ENCODE assay signal across 8 mouse cellular contexts in genomic region chr9:48737210-48737850, GRCm38 (mm10).
DNase-seq lines count a peak whose midpoint lies in the region; ATAC-seq and TF ChIP-seq lines count a peak whose summit lies in the region.

No protein-coding gene starts in this region.

- no peak overlapping the region for H3K27ac ChIP-seq in liver, embryonic 12.5 days
- no peak overlapping the region for H3K27ac ChIP-seq in forebrain, embryonic 11.5 days (ENCODE audit: low read depth, low read length)
- H3K27ac ChIP-seq in heart, embryonic 11.5 days (ENCODE audit: low read depth, low read length) = no peak overlapping the region
- peak overlapping the region; percentile 17; the same call in 1 of the 2 replicates for H3K27ac ChIP-seq in kidney, embryonic 14.5 days (ENCODE audit: low read depth, low read length)
- H3K27ac ChIP-seq in limb, embryonic 10.5 days = peak overlapping the region; percentile 50; the same call in 1 of the 2 replicates

- no peak overlapping the region for H3K4me3 ChIP-seq in liver, embryonic 12.5 days
- H3K4me3 ChIP-seq in forebrain, embryonic 11.5 days (ENCODE audit: low read depth, low read length) = no peak overlapping the region
- no peak overlapping the region for H3K4me3 ChIP-seq in heart, embryonic 11.5 days (ENCODE audit: low read depth, low read length)
- no peak overlapping the region for H3K4me3 ChIP-seq in kidney, embryonic 14.5 days (ENCODE audit: low read length)
- H3K4me3 ChIP-seq in limb, embryonic 10.5 days = no peak overlapping the region
- no peak overlapping the region for H3K4me3 ChIP-seq in myocyte

- no peak for ATAC-seq in liver, embryonic 12.5 days
- ATAC-seq in forebrain, embryonic 11.5 days (replicated peaks; ENCODE audit: low FRiP score) = no peak
- ATAC-seq in heart, embryonic 11.5 days (replicated peaks; ENCODE audit: insufficient number of reproducible peaks, low FRiP score, low TSS enrichment) = no peak
- peak; percentile 69 for ATAC-seq in kidney, embryonic 14.5 days (ENCODE audit: low FRiP score, low TSS enrichment)

- H3K4me1 ChIP-seq in liver, embryonic 12.5 days = 0 out of 2 replicates have a peak, but pooled peaks cover 5% of the 10 kb centered on the region
- peaks cover 24% of the 10 kb centered on the region; the same call in 1 of the 2 replicates for H3K4me1 ChIP-seq in forebrain, embryonic 11.5 days (replicated peaks; ENCODE audit: control insufficient read depth, insufficient read depth, low read length)
- H3K4me1 ChIP-seq in heart, embryonic 11.5 days (ENCODE audit: control insufficient read depth, insufficient read depth, low read length) = peaks cover 23% of the 10 kb centered on the region
- H3K4me1 ChIP-seq in kidney, embryonic 14.5 days (ENCODE audit: control insufficient read depth, insufficient read depth, low read length) = peaks cover 37% of the 10 kb centered on the region
- peaks cover 86% of the 10 kb centered on the region for H3K4me1 ChIP-seq in limb, embryonic 10.5 days

- H3ac ChIP-seq in myocyte (ENCODE audit: control insufficient read depth, insufficient read length) = no peak overlapping the region

- TF ChIP-seq POLR2A in myocyte (IDR thresholded peaks at IDR 0.05; ENCODE audit: insufficient read length, low read depth) = no peak

- WGBS in liver, embryonic 12.5 days (ENCODE audit: insufficient replicate concordance) = 62% methylated on average over 13 of the region's 13 CpGs
- 59% methylated on average over 13 of the region's 13 CpGs for WGBS in forebrain, embryonic 11.5 days
- WGBS in heart, embryonic 11.5 days (ENCODE audit: insufficient replicate concordance) = 41% methylated on average over 13 of the region's 13 CpGs
- 28% methylated on average over 13 of the region's 13 CpGs for WGBS in kidney, embryonic 14.5 days
- 45% methylated on average over 13 of the region's 13 CpGs for WGBS in limb, embryonic 10.5 days

- no peaks in the 10 kb centered on the region for H3K36me3 ChIP-seq in liver, embryonic 12.5 days
- no peaks in the 10 kb centered on the region for H3K36me3 ChIP-seq in forebrain, embryonic 11.5 days (ENCODE audit: control insufficient read depth, insufficient read depth, low read length)
- H3K36me3 ChIP-seq in heart, embryonic 11.5 days (ENCODE audit: control insufficient read depth, insufficient read depth, low read length) = no peaks in the 10 kb centered on the region
- no peaks in the 10 kb centered on the region for H3K36me3 ChIP-seq in kidney, embryonic 14.5 days (ENCODE audit: control insufficient read depth, insufficient read depth, low read length)
- peaks cover 9% of the 10 kb centered on the region; the same call in 1 of the 2 replicates for H3K36me3 ChIP-seq in limb, embryonic 10.5 days
- no peaks in the 10 kb centered on the region for H3K36me3 ChIP-seq in myocyte (ENCODE audit: control insufficient read depth, insufficient read depth)

- no peak overlapping the region for H3K4me2 ChIP-seq in liver, embryonic 12.5 days
- H3K4me2 ChIP-seq in forebrain, embryonic 11.5 days (ENCODE audit: low read depth, low read length, severe bottlenecking) = no peak overlapping the region
- peak overlapping the region; percentile 36; the same call in 1 of the 2 replicates for H3K4me2 ChIP-seq in heart, embryonic 11.5 days
- H3K4me2 ChIP-seq in kidney, embryonic 14.5 days (replicated peaks; ENCODE audit: low read depth, low read length) = peak overlapping the region; percentile 17; the same call in 1 of the 2 replicates
- peak overlapping the region; percentile 6 for H3K4me2 ChIP-seq in myocyte (ENCODE audit: low read depth)

- H3K27me3 ChIP-seq in liver, embryonic 12.5 days (replicated peaks) = peaks cover 20% of the 10 kb centered on the region; the same call in 1 of the 2 replicates
- peaks cover 2% of the 10 kb centered on the region; the same call in 1 of the 2 replicates for H3K27me3 ChIP-seq in forebrain, embryonic 11.5 days (ENCODE audit: control insufficient read depth, insufficient read depth, low read length)
- no peaks in the 10 kb centered on the region for H3K27me3 ChIP-seq in heart, embryonic 11.5 days (ENCODE audit: control insufficient read depth, insufficient read depth, low read length)
- H3K27me3 ChIP-seq in kidney, embryonic 14.5 days (ENCODE audit: control insufficient read depth, insufficient read depth, low read length) = peaks cover 19% of the 10 kb centered on the region; the same call in 1 of the 2 replicates
- peaks cover 17% of the 10 kb centered on the region for H3K27me3 ChIP-seq in limb, embryonic 10.5 days (ENCODE audit: low read depth, poor library complexity, severe bottlenecking)
- peaks cover 22% of the 10 kb centered on the region for H3K27me3 ChIP-seq in myocyte (ENCODE audit: control insufficient read depth, insufficient read depth, insufficient read length)

- DNase-seq in liver = peak; percentile 42
- no peak for DNase-seq in forebrain, embryonic 11.5 days (ENCODE audit: low spot score)
- no peak for DNase-seq in limb, embryonic 10.5 days (ENCODE audit: low spot score)
- DNase-seq in urinary bladder, postnatal 10 days (ENCODE audit: low spot score) = peak; percentile 61

- H3K9ac ChIP-seq in liver, embryonic 12.5 days = no peak overlapping the region
- peak overlapping the region; percentile 32; the same call in 1 of the 2 replicates for H3K9ac ChIP-seq in forebrain, embryonic 11.5 days (ENCODE audit: low read length)
- no peak overlapping the region for H3K9ac ChIP-seq in heart, embryonic 11.5 days (ENCODE audit: low read depth, low read length)
- no peak overlapping the region for H3K9ac ChIP-seq in kidney, embryonic 14.5 days (ENCODE audit: low read depth, low read length)

- no peaks in the 10 kb centered on the region for H3K9me3 ChIP-seq in liver, embryonic 12.5 days (replicated peaks)
- H3K9me3 ChIP-seq in forebrain, embryonic 11.5 days (ENCODE audit: control insufficient read depth, low read length) = no peaks in the 10 kb centered on the region
- no peaks in the 10 kb centered on the region for H3K9me3 ChIP-seq in heart, embryonic 11.5 days (replicated peaks; ENCODE audit: control insufficient read depth, low read length)
- no peaks in the 10 kb centered on the region for H3K9me3 ChIP-seq in kidney, embryonic 14.5 days (ENCODE audit: control insufficient read depth, low read length)
- H3K9me3 ChIP-seq in limb, embryonic 10.5 days (replicated peaks) = no peaks in the 10 kb centered on the region

- H3K79me2 ChIP-seq in myocyte (ENCODE audit: control insufficient read depth, insufficient read depth) = no peaks in the 10 kb centered on the region

TF ChIP-seq in myocyte, 11 proteins besides CTCF, POLR2A, EP300 and RAD21:
- TF ChIP-seq E2F4 (IDR thresholded peaks at IDR 0.05; ENCODE audit: insufficient read depth) = no peak
- no peak for TF ChIP-seq TCF3 (IDR thresholded peaks at IDR 0.05; ENCODE audit: insufficient read length, low read depth)
- no peak for TF ChIP-seq TCF12 (IDR thresholded peaks at IDR 0.05; ENCODE audit: insufficient read depth, poor library complexity, severe bottlenecking)
- no peak for TF ChIP-seq POLR2AphosphoS2 (IDR thresholded peaks at IDR 0.05; ENCODE audit: insufficient read length, low read depth)
- no peak for TF ChIP-seq MYOD1 (IDR thresholded peaks at IDR 0.05; ENCODE audit: control insufficient read depth in 1 of 3, insufficient read length in 2 of 3, low read depth in 2 of 3)
- no peak for TF ChIP-seq MAX (IDR thresholded peaks at IDR 0.05; ENCODE audit: low read depth)
- no peak for TF ChIP-seq SRF (IDR thresholded peaks at IDR 0.05; ENCODE audit: control insufficient read depth, insufficient read length, low read depth)
- TF ChIP-seq REST (IDR thresholded peaks at IDR 0.05; ENCODE audit: insufficient read depth, insufficient read length) = no peak
- no peak for TF ChIP-seq MYOG (IDR thresholded peaks at IDR 0.05; ENCODE audit: control insufficient read depth in 1 of 3, insufficient read depth in 1 of 3, insufficient read length in 2 of 3, low read depth in 2 of 3)
- TF ChIP-seq CEBPB (IDR thresholded peaks at IDR 0.05; ENCODE audit: insufficient read depth, poor library complexity, severe bottlenecking) = no peak

Comparison
In these comparisons a context has a peak if more than half of its experiments do, and no peak if none do; other contexts are left out.
1. DNase-seq: peak in liver (single experiment) and urinary bladder, postnatal 10 days (single experiment); none in forebrain, embryonic 11.5 days (single experiment) and limb, embryonic 10.5 days (single experiment).
2. H3K27ac ChIP-seq: peak in kidney, embryonic 14.5 days (single experiment) and limb, embryonic 10.5 days (single experiment); none in liver, embryonic 12.5 days (single experiment), forebrain, embryonic 11.5 days (single experiment) and heart, embryonic 11.5 days (single experiment).
3. H3K4me2 ChIP-seq: peak in heart, embryonic 11.5 days (single experiment), kidney, embryonic 14.5 days (single experiment) and myocyte (single experiment); none in liver, embryonic 12.5 days (single experiment) and forebrain, embryonic 11.5 days (single experiment).